Mouse (Mus musculus) adrenal gland, postnatal 14 days (tissue): ENCODE measurements at regions not wholly inside any gene's neighbourhood (a gene's known extent, or its start where the extent isn't known, plus 50 kb on each side); places are given as distances from the start of the nearest gene placed in this dataset.

Experiments used
- DNase-seq: peaks from one replicate; pipeline ENCODE4 v3.0.0; 2021; ENCODE audit warnings: mixed read lengths

GRCm38 (mm10) chr11:55773283-55773682, 165.3 kb upstream of the Glra1 start:
- no peak for DNase-seq

DNA sequence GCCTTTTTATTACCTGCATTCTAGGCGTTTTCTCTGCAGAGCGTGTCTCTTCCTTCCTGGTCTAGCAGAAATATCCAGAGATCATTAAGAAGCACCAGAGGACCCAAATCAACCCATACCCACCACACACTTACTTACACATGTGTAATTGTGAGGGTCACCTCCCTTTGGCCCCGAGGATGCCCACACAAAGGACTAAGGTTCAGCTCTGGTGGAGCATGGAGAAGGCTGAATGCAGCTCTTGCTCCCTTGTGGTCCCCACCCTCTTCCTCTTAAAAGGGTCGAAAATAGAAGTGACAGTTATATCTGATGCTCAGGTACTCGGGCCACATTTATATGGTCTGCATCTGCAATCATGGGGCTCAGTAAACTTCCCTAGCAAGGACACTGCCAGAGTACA, 164.5 kb upstream of the Glra1 start:
- DNase-seq: no peak

GRCm38 (mm10) chr11:55772107-55772506, 164.1 kb upstream of the Glra1 start:
- DNase-seq: no peak

DNA sequence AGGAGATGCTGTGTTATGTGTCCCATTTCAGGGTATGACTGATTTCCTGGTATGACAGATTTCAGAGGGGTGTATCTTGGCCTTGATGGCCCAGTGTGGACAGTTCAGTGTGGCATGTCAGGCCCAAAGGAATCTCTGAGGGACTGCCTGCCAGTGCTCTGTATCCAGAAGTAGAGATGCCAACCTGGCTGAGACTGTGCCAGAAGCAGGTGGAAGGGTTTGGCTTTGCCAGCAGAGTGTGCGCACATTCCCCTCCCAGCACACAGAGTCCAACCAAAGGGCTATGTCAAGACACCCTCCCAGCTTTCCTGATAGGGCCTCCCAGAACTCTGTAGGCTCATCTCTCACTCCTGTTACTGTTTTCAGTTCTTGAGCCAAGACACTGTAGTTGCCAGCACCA, 156.8 kb upstream of the Glra1 start:
- DNase-seq: no peak
